Mouse (Mus musculus) gastrocnemius, postnatal 14 days (tissue): Measurements from ENCODE around the gene Heatr5a. TPM values are rescaled to one million over a fixed set of nuclear protein-coding genes. Genes with fewer than 3 reads are reported as not detected.

Experiments used
- DNase-seq: peaks from one replicate; pipeline ENCODE4 v3.0.0; 2021; ENCODE audit warnings: mixed read lengths
- intact Hi-C: fragments of 180-260 bp; cut with DNase I; formaldehyde crosslinking; loops from one replicate; pipeline ENCODE4 v1.15.1; 2025; ENCODE audit warnings: low total_unique reads
- total RNA-seq, 2 experiments: library from RNA; stranded (reverse); gene quantifications; 2 replicates each; pipeline ENCODE4 v1.2.3; 2021

Gene Heatr5a
- total RNA-seq, 2 experiments from 2014 or later = 14.1 to 17.9 TPM

- no peak for DNase-seq
- intact Hi-C loops = no loop called here
Measured at GRCm38 (mm10) chr12:51976531-51976930, 5.4 kb upstream of the Heatr5a start.

- intact Hi-C loops = no loop called here
- no peak for DNase-seq
Measured at GRCm38 (mm10) chr12:51974381-51974780, 3.3 kb upstream of the Heatr5a start.

- no peak for DNase-seq
- intact Hi-C loops = no loop called here
Measured at GRCm38 (mm10) chr12:51972269-51973065, 1.3 kb upstream of the Heatr5a start.

GRCm38 (mm10) chr12:51970352-51971069 is 610 bp downstream of the Heatr5a start:
- intact Hi-C loops = no loop called here
- no peak for DNase-seq

- no peak for DNase-seq
- intact Hi-C loops = no loop called here
Measured at GRCm38 (mm10) chr12:51969876-51970275, 1.2 kb downstream of the Heatr5a start.

GRCm38 (mm10) chr12:51969092-51969491 is 2.0 kb downstream of the Heatr5a start:
- intact Hi-C loops = no loop called here

GRCm38 (mm10) chr12:51967915-51968595 is 3.1 kb downstream of the Heatr5a start:
- intact Hi-C loops = no loop called here
- DNase-seq = no peak

More at GRCm38 (mm10) chr12:51969092-51969491, 2.0 kb downstream of the Heatr5a start:
- no peak for DNase-seq

GRCm38 (mm10) chr12:51957626-51958025 is 13.5 kb downstream of the Heatr5a start:
- intact Hi-C loops = no loop called here
- no peak for DNase-seq

- DNase-seq = no peak
- intact Hi-C loops = no loop called here
Measured at GRCm38 (mm10) chr12:51952309-51952708, 18.8 kb downstream of the Heatr5a start.

- intact Hi-C loops = loop anchor here (5.0 kb wide), 1 partner anchor 50 kb away; no protein-coding TSS in a partner anchor
- no peak for DNase-seq
Measured at GRCm38 (mm10) chr12:51947498-51947945, 23.6 kb downstream of the Heatr5a start.

GRCm38 (mm10) chr12:51945331-51945730 is 25.8 kb downstream of the Heatr5a start:
- intact Hi-C loops = loop anchor here (5.0 kb wide), 1 partner anchor 52 kb away; no protein-coding TSS in a partner anchor
- no peak for DNase-seq

GRCm38 (mm10) chr12:51939848-51940247 is 31.3 kb downstream of the Heatr5a start:
- no peak for DNase-seq
- intact Hi-C loops = no loop called here

- intact Hi-C loops = no loop called here
- no peak for DNase-seq
Measured at GRCm38 (mm10) chr12:51937938-51938337, 33.2 kb downstream of the Heatr5a start.

- no peak for DNase-seq
- intact Hi-C loops = no loop called here
Measured at GRCm38 (mm10) chr12:51929630-51930029, 41.5 kb downstream of the Heatr5a start.

GRCm38 (mm10) chr12:51917191-51917590 is 53.9 kb downstream of the Heatr5a start:
- intact Hi-C loops = no loop called here
- DNase-seq = no peak

GRCm38 (mm10) chr12:51914903-51915670 is 56.0 kb downstream of the Heatr5a start:
- DNase-seq = no peak
- intact Hi-C loops = no loop called here

- intact Hi-C loops = no loop called here
- DNase-seq = no peak
Measured at GRCm38 (mm10) chr12:51909202-51909601, 61.9 kb downstream of the Heatr5a start.

- no peak for DNase-seq
- intact Hi-C loops = no loop called here
Measured at GRCm38 (mm10) chr12:51907543-51907942, 63.6 kb downstream of the Heatr5a start.

GRCm38 (mm10) chr12:51900551-51900950 is 70.6 kb downstream of the Heatr5a start:
- intact Hi-C loops = no loop called here
- no peak for DNase-seq
